Comparison of ENCODE assay signal across 8 mouse cellular contexts in the genomic region with DNA sequence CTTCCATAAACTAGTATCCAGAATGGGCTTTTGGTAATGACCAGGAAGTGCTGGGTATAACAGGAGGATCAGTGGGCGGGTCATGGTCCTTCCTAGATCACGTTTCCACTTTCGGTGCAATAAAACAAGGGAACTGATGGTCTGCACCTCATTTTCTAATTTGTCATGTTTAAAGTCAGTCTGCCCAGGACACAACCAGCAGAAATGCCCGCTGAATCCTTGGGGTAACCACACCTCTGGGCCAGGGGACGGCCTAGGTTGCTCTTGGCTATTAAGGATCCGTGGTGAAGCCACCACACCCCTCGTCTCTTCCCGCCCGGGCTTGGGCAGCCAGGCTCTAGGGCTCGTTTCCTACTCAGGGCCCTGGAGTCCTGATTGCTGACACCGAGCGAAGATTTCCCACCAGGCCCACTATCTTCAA. TPM values are rescaled to one million over a fixed set of nuclear protein-coding genes. Genes with fewer than 3 reads are reported as not detected.
DNase-seq lines count a peak whose midpoint lies in the region; ATAC-seq lines count a peak whose summit lies in the region.

No protein-coding gene starts in this region.

- H3K9ac ChIP-seq in forebrain, embryonic 14.5 days (ENCODE audit: low read length): peak overlapping the region; percentile 88
- peak overlapping the region; percentile 73 for H3K9ac ChIP-seq in midbrain, embryonic 14.5 days (replicated peaks; ENCODE audit: low read length)

- peaks cover 22% of the 10 kb centered on the region for H3K4me1 ChIP-seq in forebrain, embryonic 14.5 days (ENCODE audit: control insufficient read depth, insufficient read depth, low read length)
- H3K4me1 ChIP-seq in midbrain, embryonic 14.5 days (ENCODE audit: control insufficient read depth, insufficient read depth, low read length): peaks cover 35% of the 10 kb centered on the region

- H3K27ac ChIP-seq in forebrain, embryonic 14.5 days (ENCODE audit: low read depth, low read length): peak overlapping the region; percentile 90
- peak overlapping the region; percentile 89 for H3K27ac ChIP-seq in midbrain, embryonic 14.5 days (replicated peaks; ENCODE audit: low read depth, low read length)

- no peaks in the 10 kb centered on the region for H3K36me3 ChIP-seq in forebrain, embryonic 14.5 days (ENCODE audit: control insufficient read depth, insufficient read depth, low read length)
- no peaks in the 10 kb centered on the region for H3K36me3 ChIP-seq in midbrain, embryonic 14.5 days (ENCODE audit: control insufficient read depth, insufficient read depth, low read length)

- peak; percentile 16 for ATAC-seq in forebrain, embryonic 14.5 days
- ATAC-seq in midbrain, embryonic 14.5 days (ENCODE audit: low FRiP score, low TSS enrichment): peak; percentile 13; the same call in 1 of the 2 replicates

- H3K4me2 ChIP-seq in forebrain, embryonic 14.5 days (ENCODE audit: low read length): peak overlapping the region; percentile 67
- peak overlapping the region; percentile 74 for H3K4me2 ChIP-seq in midbrain, embryonic 14.5 days (ENCODE audit: low read length)

- peak overlapping the region; percentile 77 for H3K4me3 ChIP-seq in forebrain, embryonic 14.5 days (ENCODE audit: low read depth, low read length)
- peak overlapping the region; percentile 58 for H3K4me3 ChIP-seq in midbrain, embryonic 14.5 days (replicated peaks; ENCODE audit: low read depth, low read length)

- H3K9me3 ChIP-seq in forebrain, embryonic 14.5 days (replicated peaks; ENCODE audit: control insufficient read depth, low read length): no peaks in the 10 kb centered on the region
- H3K9me3 ChIP-seq in midbrain, embryonic 14.5 days (ENCODE audit: control insufficient read depth, low read length): no peaks in the 10 kb centered on the region

- DNase-seq in ovary, adult 18-20 months (ENCODE audit: low spot score): peak; percentile 7
- no peak for DNase-seq in ovary, postnatal 36 days (ENCODE audit: low spot score)
- peak; percentile 43 to 49 for DNase-seq in adrenal gland, postnatal 36 days
- peak; percentile 16 for DNase-seq in forebrain, embryonic 14.5 days (ENCODE audit: low spot score)
- peak; percentile 33 for DNase-seq in kidney, postnatal 14 days
- DNase-seq in midbrain, embryonic 14.5 days: no peak
- no peak for DNase-seq in natural killer cell, adult 2 months (ENCODE audit: low spot score in 2 of 2)
- no peak for DNase-seq in cerebellum, postnatal 10 days

- 0% methylated on average over 12 of the region's 12 CpGs for WGBS in forebrain, embryonic 14.5 days
- under 1% methylated on average over 12 of the region's 12 CpGs for WGBS in midbrain, embryonic 14.5 days

- no peaks in the 10 kb centered on the region for H3K27me3 ChIP-seq in forebrain, embryonic 14.5 days (replicated peaks; ENCODE audit: control insufficient read depth, insufficient read depth, low read length)
- no peaks in the 10 kb centered on the region for H3K27me3 ChIP-seq in midbrain, embryonic 14.5 days (ENCODE audit: control insufficient read depth, insufficient read depth, low read length)

RNA-seq across cellular contexts. Expression of a gene that starts 2.3 kb away (rescaled TPM):
- 100 to 1,000 TPM; 118 to 119 TPM for total RNA-seq in adrenal gland, postnatal 36 days (2021)
- polyA plus RNA-seq in forebrain, embryonic 14.5 days (2014; fragmentation: Nextera tagmentation; extraction: Ambion mirVana): 111 and 120 TPM in 2 replicates
- polyA plus RNA-seq in midbrain, embryonic 14.5 days (2014; fragmentation: Nextera tagmentation; extraction: Ambion mirVana): 55.6 and 87.9 TPM in 2 replicates

RNA-seq across cellular contexts. Expression of a gene that starts 2.3 kb away (rescaled TPM):
- 10 to 100 TPM; 69.2 to 89.1 TPM for total RNA-seq in adrenal gland, postnatal 36 days (2021)
- polyA plus RNA-seq in forebrain, embryonic 14.5 days (2014; fragmentation: Nextera tagmentation; extraction: Ambion mirVana): 79.8 and 81.2 TPM in 2 replicates
- polyA plus RNA-seq in midbrain, embryonic 14.5 days (2014; fragmentation: Nextera tagmentation; extraction: Ambion mirVana): 68.4 and 76.2 TPM in 2 replicates

RNA-seq across cellular contexts. Expression of a gene that starts 33.9 kb away (rescaled TPM):
- 1 to 10 TPM; 7.5 to 9.3 TPM for total RNA-seq in adrenal gland, postnatal 36 days (2021)
- polyA plus RNA-seq in forebrain, embryonic 14.5 days (2014; fragmentation: Nextera tagmentation; extraction: Ambion mirVana): 2.2 and 2.3 TPM in 2 replicates
- polyA plus RNA-seq in midbrain, embryonic 14.5 days (2014; fragmentation: Nextera tagmentation; extraction: Ambion mirVana): 0.66 and 0.78 TPM in 2 replicates

RNA-seq across cellular contexts. Expression of a gene that starts 54.6 kb away (rescaled TPM):
- under 1 TPM; 0.26 to 0.30 TPM for total RNA-seq in adrenal gland, postnatal 36 days (2021)
- polyA plus RNA-seq in forebrain, embryonic 14.5 days (2014; fragmentation: Nextera tagmentation; extraction: Ambion mirVana): 3.6 and 4.8 TPM in 2 replicates
- polyA plus RNA-seq in midbrain, embryonic 14.5 days (2014; fragmentation: Nextera tagmentation; extraction: Ambion mirVana): 6.5 and 8.2 TPM in 2 replicates

Comparison
In these comparisons a context has a peak if more than half of its experiments do, and no peak if none do; other contexts are left out.
1. DNase-seq: peak in ovary, adult 18-20 months (single experiment), adrenal gland, postnatal 36 days (2 of 2), forebrain, embryonic 14.5 days (single experiment) and kidney, postnatal 14 days (single experiment); none in ovary, postnatal 36 days (single experiment), midbrain, embryonic 14.5 days (single experiment), natural killer cell, adult 2 months (0 of 2) and cerebellum, postnatal 10 days (0 of 2).